Mouse (Mus musculus) urinary bladder, postnatal 4 days (tissue): ENCODE results near the gene Stox2.

Experiments used
- DNase-seq, 2 experiments: peaks; one replicate each; pipeline ENCODE4 v3.0.0; 2021 to 2022; ENCODE audit warnings: low spot score in 2 of 2

Stox2 gene

GRCm38 (mm10) chr8:47409061-47409460, 37.1 kb downstream of the Stox2 start:
- no peak for DNase-seq

- no peak for DNase-seq
Observed at GRCm38 (mm10) chr8:47404852-47405251, 41.3 kb downstream of the Stox2 start.

- DNase-seq, result no peak
Observed at GRCm38 (mm10) chr8:47392927-47393326, 53.2 kb downstream of the Stox2 start.

GRCm38 (mm10) chr8:47392290-47392689, 53.9 kb downstream of the Stox2 start:
- no peak for DNase-seq

GRCm38 (mm10) chr8:47391844-47392243, 54.3 kb downstream of the Stox2 start:
- DNase-seq, result no peak

GRCm38 (mm10) chr8:47389430-47389829, 56.7 kb downstream of the Stox2 start:
- DNase-seq, result no peak

GRCm38 (mm10) chr8:47388171-47388570, 58.0 kb downstream of the Stox2 start:
- no peak for DNase-seq

GRCm38 (mm10) chr8:47385810-47386209, 60.4 kb downstream of the Stox2 start:
- DNase-seq, result no peak

GRCm38 (mm10) chr8:47384151-47384550, 62.0 kb downstream of the Stox2 start:
- no peak for DNase-seq

GRCm38 (mm10) chr8:47383632-47384031, 62.5 kb downstream of the Stox2 start:
- no peak for DNase-seq

GRCm38 (mm10) chr8:47381216-47381615, 64.9 kb downstream of the Stox2 start:
- no peak for DNase-seq

- no peak for DNase-seq
Observed at GRCm38 (mm10) chr8:47380725-47381124, 65.4 kb downstream of the Stox2 start.

- DNase-seq, result no peak
Observed at GRCm38 (mm10) chr8:47380075-47380474, 66.1 kb downstream of the Stox2 start.

- DNase-seq, result no peak
Observed at GRCm38 (mm10) chr8:47376651-47377050, 69.5 kb downstream of the Stox2 start.

- no peak for DNase-seq
Observed at GRCm38 (mm10) chr8:47373757-47374156, 72.4 kb downstream of the Stox2 start.

GRCm38 (mm10) chr8:47371539-47371938, 74.6 kb downstream of the Stox2 start:
- DNase-seq, result no peak

- no peak for DNase-seq
Observed at GRCm38 (mm10) chr8:47371081-47371480, 75.1 kb downstream of the Stox2 start.

GRCm38 (mm10) chr8:47370421-47371080, 75.6 kb downstream of the Stox2 start:
- peak; percentile 80 to 87 for DNase-seq

- DNase-seq, result no peak
Observed at GRCm38 (mm10) chr8:47369949-47370348, 76.2 kb downstream of the Stox2 start.

GRCm38 (mm10) chr8:47369044-47369769, 77.0 kb downstream of the Stox2 start:
- DNase-seq, result no peak

GRCm38 (mm10) chr8:47367029-47367428, 79.1 kb downstream of the Stox2 start:
- DNase-seq, result no peak

GRCm38 (mm10) chr8:47363271-47363670, 82.9 kb downstream of the Stox2 start:
- no peak for DNase-seq

GRCm38 (mm10) chr8:47355340-47355906, 90.7 kb downstream of the Stox2 start:
- DNase-seq, result no peak
